Mouse (Mus musculus): Measurements from ENCODE around the gene Dhx38.

Dhx38 gene

GRCm38 (mm10) chr8:109584830-109585229, 19.2 kb upstream of the Dhx38 start:
- DNase-seq (ENCODE audit: low read depth, low spot score): no peak
- H3K27me3 ChIP-seq (ENCODE audit: control insufficient read depth, insufficient read depth, low read length, poor library complexity, severe bottlenecking): no peaks in the 10 kb centered on the region; the same call in 1 of the 2 replicates
- H3K36me3 ChIP-seq (ENCODE audit: control insufficient read depth, insufficient read depth, low read length, poor library complexity, severe bottlenecking): no peaks in the 10 kb centered on the region

GRCm38 (mm10) chr8:109584293-109584692, 18.6 kb upstream of the Dhx38 start:
- H3K36me3 ChIP-seq (ENCODE audit: control insufficient read depth, insufficient read depth, low read length, poor library complexity, severe bottlenecking): no peaks in the 10 kb centered on the region
- DNase-seq (ENCODE audit: low read depth, low spot score): no peak

GRCm38 (mm10) chr8:109578900-109579301, 13.2 kb upstream of the Dhx38 start, which contains the start of gene Hp:
TSS of gene Hp (minus strand) at chr8:109579172.
- DNase-seq (ENCODE audit: low read depth, low spot score): no peak
- H3K27me3 ChIP-seq (ENCODE audit: control insufficient read depth, insufficient read depth, low read length, poor library complexity, severe bottlenecking): no peaks in the 10 kb centered on the region
- no peaks in the 10 kb centered on the region for H3K36me3 ChIP-seq (ENCODE audit: control insufficient read depth, insufficient read depth, low read length, poor library complexity, severe bottlenecking)

More at GRCm38 (mm10) chr8:109584293-109584692, 18.6 kb upstream of the Dhx38 start:
- H3K27me3 ChIP-seq (ENCODE audit: control insufficient read depth, insufficient read depth, low read length, poor library complexity, severe bottlenecking): no peaks in the 10 kb centered on the region; the same call in 1 of the 2 replicates

- DNase-seq (ENCODE audit: low read depth, low spot score): no peak
- Histone ChIP-seq H3K27me3 (ENCODE audit: control insufficient read depth, insufficient read depth, low read length, poor library complexity, severe bottlenecking) (no peaks in the 10 kb centered on the region), H3K36me3 (ENCODE audit: control insufficient read depth, insufficient read depth, low read length, poor library complexity, severe bottlenecking) (peaks cover 5% of the 10 kb centered on the region; the same call in 1 of the 2 replicates)
Measured at GRCm38 (mm10) chr8:109576311-109576710, 10.7 kb upstream of the Dhx38 start.

GRCm38 (mm10) chr8:109571139-109571538, 5.5 kb upstream of the Dhx38 start:
- Histone ChIP-seq H3K36me3 (ENCODE audit: control insufficient read depth, insufficient read depth, low read length, poor library complexity, severe bottlenecking) (peaks cover 7% of the 10 kb centered on the region; the same call in 1 of the 2 replicates), H3K27me3 (ENCODE audit: control insufficient read depth, insufficient read depth, low read length, poor library complexity, severe bottlenecking) (no peaks in the 10 kb centered on the region)
- no peak for DNase-seq (ENCODE audit: low read depth, low spot score)

GRCm38 (mm10) chr8:109564766-109565165, 895 bp downstream of the Dhx38 start:
- no peak for DNase-seq (ENCODE audit: low read depth, low spot score)
- H3K27me3 ChIP-seq (ENCODE audit: control insufficient read depth, insufficient read depth, low read length, poor library complexity, severe bottlenecking): no peaks in the 10 kb centered on the region

GRCm38 (mm10) chr8:109563881-109564280, 1.8 kb downstream of the Dhx38 start:
- DNase-seq (ENCODE audit: low read depth, low spot score): peak; percentile 32
- Histone ChIP-seq H3K27me3 (ENCODE audit: control insufficient read depth, insufficient read depth, low read length, poor library complexity, severe bottlenecking) (no peaks in the 10 kb centered on the region), H3K36me3 (ENCODE audit: control insufficient read depth, insufficient read depth, low read length, poor library complexity, severe bottlenecking) (peaks cover 2% of the 10 kb centered on the region; the same call in 1 of the 2 replicates)

More at GRCm38 (mm10) chr8:109564766-109565165, 895 bp downstream of the Dhx38 start:
- H3K36me3 ChIP-seq (ENCODE audit: control insufficient read depth, insufficient read depth, low read length, poor library complexity, severe bottlenecking): no peaks in the 10 kb centered on the region; the same call in 1 of the 2 replicates

- peaks cover 24% of the 10 kb centered on the region for H3K36me3 ChIP-seq (ENCODE audit: control insufficient read depth, insufficient read depth, low read length, poor library complexity, severe bottlenecking)
- peak; percentile 32 for DNase-seq (ENCODE audit: low read depth, low spot score)
Measured at GRCm38 (mm10) chr8:109551663-109552062, 14.0 kb downstream of the Dhx38 start.

GRCm38 (mm10) chr8:109544049-109544448, 21.6 kb downstream of the Dhx38 start:
- Histone ChIP-seq H3K27me3 (ENCODE audit: control insufficient read depth, insufficient read depth, low read length, poor library complexity, severe bottlenecking) (no peaks in the 10 kb centered on the region), H3K36me3 (ENCODE audit: control insufficient read depth, insufficient read depth, low read length, poor library complexity, severe bottlenecking) (peaks cover 11% of the 10 kb centered on the region)
- no peak for DNase-seq (ENCODE audit: low read depth, low spot score)

More at GRCm38 (mm10) chr8:109551663-109552062, 14.0 kb downstream of the Dhx38 start:
- H3K27me3 ChIP-seq (ENCODE audit: control insufficient read depth, insufficient read depth, low read length, poor library complexity, severe bottlenecking): no peaks in the 10 kb centered on the region

- DNase-seq (ENCODE audit: low read depth, low spot score): no peak
- Histone ChIP-seq H3K36me3 (ENCODE audit: control insufficient read depth, insufficient read depth, low read length, poor library complexity, severe bottlenecking) (peaks cover 5% of the 10 kb centered on the region), H3K27me3 (ENCODE audit: control insufficient read depth, insufficient read depth, low read length, poor library complexity, severe bottlenecking) (no peaks in the 10 kb centered on the region)
Measured at GRCm38 (mm10) chr8:109542748-109543519, 22.7 kb downstream of the Dhx38 start.

GRCm38 (mm10) chr8:109542165-109542564, 23.5 kb downstream of the Dhx38 start:
- H3K36me3 ChIP-seq (ENCODE audit: control insufficient read depth, insufficient read depth, low read length, poor library complexity, severe bottlenecking): peaks cover 2% of the 10 kb centered on the region; the same call in 1 of the 2 replicates
- no peak for DNase-seq (ENCODE audit: low read depth, low spot score)
- H3K27me3 ChIP-seq (ENCODE audit: control insufficient read depth, insufficient read depth, low read length, poor library complexity, severe bottlenecking): no peaks in the 10 kb centered on the region

- no peaks in the 10 kb centered on the region for H3K27me3 ChIP-seq (ENCODE audit: control insufficient read depth, insufficient read depth, low read length, poor library complexity, severe bottlenecking)
- DNase-seq (ENCODE audit: low read depth, low spot score): peak; percentile 71
- no peaks in the 10 kb centered on the region for H3K36me3 ChIP-seq (ENCODE audit: control insufficient read depth, insufficient read depth, low read length, poor library complexity, severe bottlenecking)
Measured at GRCm38 (mm10) chr8:109536703-109537102, 29.0 kb downstream of the Dhx38 start.

GRCm38 (mm10) chr8:109535140-109535990, 30.3 kb downstream of the Dhx38 start:
- H3K27me3 ChIP-seq (ENCODE audit: control insufficient read depth, insufficient read depth, low read length, poor library complexity, severe bottlenecking): no peaks in the 10 kb centered on the region
- no peaks in the 10 kb centered on the region for H3K36me3 ChIP-seq (ENCODE audit: control insufficient read depth, insufficient read depth, low read length, poor library complexity, severe bottlenecking)
- DNase-seq (ENCODE audit: low read depth, low spot score): peak; percentile 55

GRCm38 (mm10) chr8:109524008-109524407, 41.7 kb downstream of the Dhx38 start:
- Histone ChIP-seq H3K27me3 (ENCODE audit: control insufficient read depth, insufficient read depth, low read length, poor library complexity, severe bottlenecking) (no peaks in the 10 kb centered on the region), H3K36me3 (ENCODE audit: control insufficient read depth, insufficient read depth, low read length, poor library complexity, severe bottlenecking) (no peaks in the 10 kb centered on the region)
- no peak for DNase-seq (ENCODE audit: low read depth, low spot score)

GRCm38 (mm10) chr8:109505560-109505959, 60.1 kb downstream of the Dhx38 start:
- Histone ChIP-seq H3K27me3 (ENCODE audit: control insufficient read depth, insufficient read depth, low read length, poor library complexity, severe bottlenecking) (no peaks in the 10 kb centered on the region), H3K36me3 (ENCODE audit: control insufficient read depth, insufficient read depth, low read length, poor library complexity, severe bottlenecking) (no peaks in the 10 kb centered on the region)
- DNase-seq (ENCODE audit: low read depth, low spot score): no peak
